Mouse (Mus musculus) midbrain, embryonic 12.5 days (tissue): ENCODE data around the gene Btbd7. TPM values are rescaled to one million over a fixed set of nuclear protein-coding genes. Genes with fewer than 3 reads are reported as not detected.

Experiments
- ATAC-seq: fragments of 200-750 bp; cut with Nextera tagmentation; 2 replicates; pipeline ENCODE4 v1.8.0; 2017; ENCODE audit warnings: low read depth, moderate TSS enrichment, moderate library complexity; ENCODE audit not compliant: low FRiP score
- H3K27ac ChIP-seq: fragments of 300-500 bp; sonication (generic); replicated peaks from 2 replicates; pipeline ENCODE4 v1.5.1; 2016; ENCODE audit warnings: mild to moderate bottlenecking
- H3K27me3 ChIP-seq: fragments of 300-500 bp; sonication (generic); 2 replicates; pipeline ENCODE4 v1.6.1; 2016; ENCODE audit warnings: mild to moderate bottlenecking
- H3K36me3 ChIP-seq: fragments of 300-500 bp; sonication (generic); 2 replicates; pipeline ENCODE4 v1.6.1; 2016
- H3K4me1 ChIP-seq: fragments of 300-500 bp; sonication (generic); 2 replicates; pipeline ENCODE4 v1.6.1; 2016
- H3K4me2 ChIP-seq: fragments of 300-500 bp; sonication (generic); replicated peaks from 2 replicates; pipeline ENCODE4 v1.6.1; 2016; ENCODE audit warnings: mild to moderate bottlenecking, moderate library complexity
- H3K4me3 ChIP-seq: fragments of 300-500 bp; sonication (generic); 2 replicates; pipeline ENCODE4 v1.5.1; 2016; ENCODE audit warnings: mild to moderate bottlenecking
- H3K9ac ChIP-seq: fragments of 300-500 bp; sonication (generic); replicated peaks from 2 replicates; pipeline ENCODE4 v1.6.1; 2016; ENCODE audit warnings: mild to moderate bottlenecking, moderate library complexity
- H3K9me3 ChIP-seq: fragments of 300-500 bp; sonication (generic); 2 replicates; pipeline ENCODE4 v1.6.1; 2016; ENCODE audit warnings: mild to moderate bottlenecking
- WGBS: fragments of 180-500 bp; shearing (Covaris S2); methylation state at CpG from one replicate; pipeline ENCODE4 v1.1.7; 2016; 5-methylcytosine and 5-hydroxymethylcytosine counted together
- polyA plus RNA-seq: library from polyadenylated mRNA; unstranded; fragments of >200 nt; fragmentation: Nextera tagmentation; extraction: Ambion mirVana; gene quantifications from 2 replicates; pipeline ENCODE4 v1.2.1, GENCODE M21; 2016

Gene Btbd7
- polyA plus RNA-seq, 1 experiment from 2014 or later: 25.8 TPM

GRCm38 (mm10) chr12:102776035-102776434 is 102.2 kb downstream of the Btbd7 start:
- H3K4me1 ChIP-seq: no peaks in the 10 kb centered on the region
- no peak overlapping the region for H3K9ac ChIP-seq
- H3K27me3 ChIP-seq: no peaks in the 10 kb centered on the region
- no peak for ATAC-seq
- H3K36me3 ChIP-seq: peaks cover 64% of the 10 kb centered on the region
- no peak overlapping the region for H3K4me2 ChIP-seq
- no peak overlapping the region for H3K27ac ChIP-seq
- H3K4me3 ChIP-seq: no peak overlapping the region
- no peaks in the 10 kb centered on the region for H3K9me3 ChIP-seq
- 94% methylated on average over 14 of the region's 14 CpGs for whole genome bisulfite sequencing

DNA sequence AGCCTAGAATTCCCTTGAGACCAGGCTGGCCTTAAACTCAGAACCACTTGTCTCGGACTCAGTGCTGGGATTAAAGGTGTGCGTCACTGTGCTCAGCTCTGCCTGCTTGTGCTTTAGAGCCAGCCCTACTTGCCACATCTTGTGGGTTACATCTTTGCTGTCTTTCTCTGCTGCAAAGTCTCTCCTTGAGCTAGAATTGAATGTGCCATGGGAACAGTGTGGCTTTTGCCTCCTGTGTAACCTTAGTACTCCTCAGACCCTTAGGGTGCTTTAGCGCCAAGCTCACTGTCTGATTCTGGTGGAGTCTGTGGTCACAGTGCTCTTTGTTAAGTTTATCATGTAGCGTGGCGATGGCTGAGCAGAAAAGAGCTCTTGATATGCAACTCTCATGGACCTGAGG is 105.6 kb downstream of the Btbd7 start:
- Histone ChIP-seq H3K4me3 (no peak overlapping the region), H3K36me3 (peaks cover 91% of the 10 kb centered on the region), H3K9me3 (no peaks in the 10 kb centered on the region), H3K27ac (no peak overlapping the region), H3K4me1 (no peaks in the 10 kb centered on the region), H3K9ac (no peak overlapping the region), H3K4me2 (no peak overlapping the region), H3K27me3 (no peaks in the 10 kb centered on the region)
- ATAC-seq: no peak
- 97% methylated on average over 5 of the region's 5 CpGs for WGBS

DNA sequence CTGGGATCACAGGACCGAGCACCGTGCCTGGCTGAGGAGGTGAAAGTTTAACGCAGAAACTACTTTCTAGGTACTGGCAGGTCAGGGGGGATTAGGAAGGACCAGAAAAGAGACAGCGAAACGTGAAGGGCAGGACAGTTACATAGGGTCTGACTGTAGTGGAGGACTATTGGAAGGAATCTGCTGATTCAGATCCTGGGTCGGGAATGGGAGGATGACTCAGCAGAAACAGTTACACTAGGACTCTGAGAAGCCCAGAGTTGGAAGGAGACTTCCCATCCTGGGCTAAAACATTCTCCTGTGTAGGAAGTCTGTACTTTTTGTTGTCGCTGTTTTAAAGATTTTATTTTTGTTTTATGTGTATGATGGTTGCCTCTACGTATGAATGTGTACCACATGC is 106.7 kb downstream of the Btbd7 start:
- no peaks in the 10 kb centered on the region for H3K4me1 ChIP-seq
- peaks cover 89% of the 10 kb centered on the region for H3K36me3 ChIP-seq
- H3K27ac ChIP-seq: no peak overlapping the region
- no peak overlapping the region for H3K4me3 ChIP-seq
- no peaks in the 10 kb centered on the region for H3K27me3 ChIP-seq
- H3K9me3 ChIP-seq: no peaks in the 10 kb centered on the region
- no peak for ATAC-seq
- 98% methylated on average over 8 of the region's 8 CpGs for WGBS
- no peak overlapping the region for H3K9ac ChIP-seq
- H3K4me2 ChIP-seq: no peak overlapping the region

- Histone ChIP-seq H3K4me1 (no peaks in the 10 kb centered on the region), H3K36me3 (peaks cover 87% of the 10 kb centered on the region), H3K9me3 (no peaks in the 10 kb centered on the region), H3K4me2 (no peak overlapping the region), H3K4me3 (no peak overlapping the region), H3K27ac (no peak overlapping the region), H3K27me3 (no peaks in the 10 kb centered on the region), H3K9ac (no peak overlapping the region)
- ATAC-seq: no peak
- WGBS: 91% methylated on average over 4 of the region's 4 CpGs
These were observed 109.3 kb downstream of the Btbd7 start for GRCm38 (mm10) chr12:102769000-102769399.

DNA sequence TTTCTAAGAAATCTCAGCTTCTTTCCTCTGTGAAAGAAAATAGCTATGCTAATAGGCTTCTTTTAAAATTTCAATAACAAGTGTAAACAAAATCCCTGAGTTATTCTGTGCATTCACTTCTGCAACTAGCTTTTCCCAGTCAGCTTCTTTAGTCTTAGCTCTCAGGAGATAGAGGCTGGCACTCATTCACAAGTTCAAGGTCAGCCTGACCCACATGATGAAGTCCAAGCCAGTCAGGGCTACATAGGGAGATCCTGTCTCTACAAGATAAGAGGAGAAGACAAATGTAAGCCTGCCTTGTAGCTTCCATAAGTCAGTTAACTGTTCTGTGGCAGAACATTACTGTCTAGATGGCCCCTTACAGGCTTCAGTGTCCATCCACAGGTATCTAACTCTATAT is 114.6 kb downstream of the Btbd7 start:
- Histone ChIP-seq H3K27ac (no peak overlapping the region), H3K9ac (no peak overlapping the region), H3K4me1 (peaks cover 11% of the 10 kb centered on the region), H3K36me3 (peaks cover 49% of the 10 kb centered on the region), H3K27me3 (no peaks in the 10 kb centered on the region), H3K4me2 (no peak overlapping the region), H3K9me3 (no peaks in the 10 kb centered on the region), H3K4me3 (no peak overlapping the region)
- ATAC-seq: no peak

GRCm38 (mm10) chr12:102761668-102762067 is 116.6 kb downstream of the Btbd7 start:
- peaks cover 18% of the 10 kb centered on the region for H3K4me1 ChIP-seq
- H3K27ac ChIP-seq: no peak overlapping the region
- no peak for ATAC-seq
- H3K9me3 ChIP-seq: no peaks in the 10 kb centered on the region
- H3K4me3 ChIP-seq: no peak overlapping the region
- H3K36me3 ChIP-seq: peaks cover 33% of the 10 kb centered on the region
- WGBS: 93% methylated on average over 3 of the region's 3 CpGs
- H3K27me3 ChIP-seq: no peaks in the 10 kb centered on the region
- H3K9ac ChIP-seq: no peak overlapping the region
- no peak overlapping the region for H3K4me2 ChIP-seq

DNA sequence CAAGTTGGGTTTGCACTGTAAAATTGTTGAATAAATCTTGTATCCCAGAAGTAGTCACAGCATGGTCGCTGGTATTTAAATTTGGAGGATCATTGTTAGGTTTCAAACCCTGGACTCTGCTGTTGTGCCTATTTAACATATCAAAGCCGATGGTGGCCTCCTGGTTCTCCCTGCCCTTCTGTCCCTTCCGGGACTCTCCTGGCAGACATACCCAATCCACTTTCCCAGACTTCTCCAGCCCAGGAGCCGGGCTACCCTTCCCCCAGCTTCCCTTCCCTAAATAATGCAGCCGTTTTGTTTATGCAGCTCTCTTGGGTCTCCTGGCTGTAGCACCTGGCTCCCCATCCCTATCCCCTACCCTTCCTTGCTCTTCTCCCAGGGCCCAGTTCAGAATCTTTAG is 119.3 kb downstream of the Btbd7 start:
- Histone ChIP-seq H3K9ac (peak overlapping the region; percentile 80), H3K36me3 (peaks cover 18% of the 10 kb centered on the region), H3K27ac (no peak overlapping the region), H3K4me1 (peaks cover 24% of the 10 kb centered on the region), H3K9me3 (no peaks in the 10 kb centered on the region), H3K4me3 (peak overlapping the region; percentile 86), H3K4me2 (peak overlapping the region; percentile 94), H3K27me3 (no peaks in the 10 kb centered on the region)
- WGBS: 2% methylated on average over 5 of the region's 5 CpGs
- no peak for ATAC-seq

DNA sequence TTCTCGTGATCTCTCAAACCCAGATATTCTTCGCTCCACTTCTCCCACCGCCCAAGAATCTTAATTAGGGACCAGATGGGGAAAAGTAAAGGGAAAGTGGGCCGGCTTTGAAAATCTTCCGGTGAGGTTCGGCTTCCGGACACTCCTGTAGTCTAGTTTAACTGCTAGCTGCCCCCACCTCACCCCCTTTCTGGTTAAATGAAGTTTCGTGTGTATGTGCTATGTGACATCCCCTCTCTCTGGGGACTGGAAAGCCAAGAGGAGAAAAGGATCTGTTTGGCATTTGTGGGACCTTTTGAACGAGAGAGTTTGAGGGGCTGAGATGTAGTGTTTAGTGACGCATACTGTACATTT is 119.9 kb downstream of the Btbd7 start, which contains the start of gene Gm20604:
Gene Gm20604 (minus strand): TSS at position 270 of the 354 bp plus-strand sequence.
- H3K9ac ChIP-seq: peak within 1 kb of the TSS; percentile 80
- peak within 1 kb of the TSS; percentile 91 for H3K27ac ChIP-seq
- whole genome bisulfite sequencing: under 1% methylated on average over 10 of the region's 10 CpGs
- H3K27me3 ChIP-seq: no peaks in the 10 kb centered on the region
- peaks cover 24% of the 10 kb centered on the region for H3K4me1 ChIP-seq
- peaks cover 17% of the 10 kb centered on the region for H3K36me3 ChIP-seq
- H3K9me3 ChIP-seq: no peaks in the 10 kb centered on the region
- peak within 1 kb of the TSS; percentile 94 for H3K4me2 ChIP-seq
- no peak for ATAC-seq
- peak within 1 kb of the TSS; percentile 86 for H3K4me3 ChIP-seq

DNA sequence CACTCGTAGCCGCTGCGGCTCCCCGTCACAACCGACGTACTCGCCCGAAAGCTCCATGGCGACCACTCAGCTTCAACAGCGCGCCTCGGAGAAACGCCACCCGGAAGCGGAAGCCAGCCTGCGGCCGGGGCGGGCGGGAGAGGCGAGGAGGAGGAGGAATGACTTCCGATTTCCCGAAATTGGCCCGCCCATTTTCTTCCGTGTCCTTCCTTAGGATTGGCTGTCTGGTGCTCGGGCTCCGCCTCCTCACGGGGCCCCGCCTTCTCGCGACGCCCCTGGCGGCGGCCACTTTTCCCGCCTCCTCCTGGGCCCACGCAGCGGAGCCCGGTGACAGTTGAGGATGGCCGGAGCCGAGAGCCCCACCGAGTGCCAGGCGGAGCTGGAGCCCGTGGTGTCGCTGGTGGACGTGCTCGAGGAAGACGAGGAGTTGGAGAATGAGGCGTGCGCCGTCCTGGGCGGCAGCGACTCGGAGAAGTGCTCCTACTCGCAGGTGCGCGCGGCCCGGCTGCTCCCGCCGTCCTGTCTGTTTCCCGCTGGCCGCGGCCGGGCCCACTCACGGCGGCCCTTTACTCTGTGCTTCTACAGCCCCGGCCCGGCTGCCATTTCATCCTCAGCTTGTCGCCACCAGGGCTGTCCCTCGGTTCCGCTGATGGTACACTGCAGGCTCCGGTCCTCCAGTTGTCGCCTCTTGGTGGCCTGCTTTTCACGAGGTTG is 120.4 kb downstream of the Btbd7 start, which contains the start of the genes Gm28051, Gon7 and Ubr7:
Gene Gm28051 (minus strand): TSS at position 77 of the 714 bp plus-strand sequence.
Gene Gon7 (minus strand): TSS at position 115 of the 714 bp plus-strand sequence.
Gene Ubr7 (plus strand): TSS at position 279 of the 714 bp plus-strand sequence.
- Histone ChIP-seq H3K4me2 (peak within 1 kb of the TSS; percentile 94), H3K36me3 (peaks cover 16% of the 10 kb centered on the region), H3K27me3 (no peaks in the 10 kb centered on the region), H3K27ac (peak within 1 kb of the TSS; percentile 91), H3K9me3 (no peaks in the 10 kb centered on the region), H3K4me3 (peak within 1 kb of the TSS; percentile 86), H3K9ac (peak within 1 kb of the TSS; percentile 80), H3K4me1 (peaks cover 24% of the 10 kb centered on the region)
- ATAC-seq: peak; percentile 96
- WGBS: under 1% methylated on average over 72 of the region's 73 CpGs

DNA sequence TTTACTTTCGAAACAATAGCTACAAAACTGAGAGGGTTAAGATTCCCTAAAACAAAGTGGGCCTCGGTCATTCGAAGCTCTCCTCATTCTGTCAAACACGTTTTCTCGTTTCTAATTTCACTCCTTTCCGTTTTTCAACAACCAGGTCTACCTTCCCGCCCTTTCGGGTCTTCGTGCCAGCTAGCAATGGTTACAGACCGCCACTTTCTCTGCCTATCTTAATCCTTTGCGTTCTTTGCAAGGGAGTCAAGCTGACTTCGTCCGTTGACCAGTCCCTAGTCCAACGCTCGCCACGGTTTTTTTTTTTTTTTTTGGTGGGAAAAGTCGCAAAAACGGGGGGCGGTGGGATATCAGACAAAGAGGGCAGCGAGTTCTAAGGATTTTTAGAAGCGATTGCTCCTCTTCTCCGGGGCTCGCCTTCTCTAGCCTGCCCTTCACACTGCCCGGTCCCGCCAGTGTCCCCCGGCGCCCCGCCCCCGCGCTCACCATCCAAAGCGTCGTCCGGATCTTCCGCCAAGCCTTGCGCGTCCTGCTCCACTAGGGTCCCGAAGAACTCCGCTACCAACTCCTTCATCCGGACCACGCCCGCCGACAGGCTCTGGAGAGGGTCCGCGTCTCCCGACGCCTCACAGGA is 121.1 kb downstream of the Btbd7 start:
- Histone ChIP-seq H3K36me3 (peaks cover 9% of the 10 kb centered on the region), H3K4me2 (peak overlapping the region; percentile 73), H3K27me3 (no peaks in the 10 kb centered on the region), H3K4me1 (peaks cover 24% of the 10 kb centered on the region), H3K27ac (peak overlapping the region; percentile 91), H3K4me3 (peak overlapping the region; percentile 86), H3K9ac (peak overlapping the region; percentile 71), H3K9me3 (no peaks in the 10 kb centered on the region)
- WGBS: 2% methylated on average over 46 of the region's 46 CpGs
- peak; percentile 86 for ATAC-seq

DNA sequence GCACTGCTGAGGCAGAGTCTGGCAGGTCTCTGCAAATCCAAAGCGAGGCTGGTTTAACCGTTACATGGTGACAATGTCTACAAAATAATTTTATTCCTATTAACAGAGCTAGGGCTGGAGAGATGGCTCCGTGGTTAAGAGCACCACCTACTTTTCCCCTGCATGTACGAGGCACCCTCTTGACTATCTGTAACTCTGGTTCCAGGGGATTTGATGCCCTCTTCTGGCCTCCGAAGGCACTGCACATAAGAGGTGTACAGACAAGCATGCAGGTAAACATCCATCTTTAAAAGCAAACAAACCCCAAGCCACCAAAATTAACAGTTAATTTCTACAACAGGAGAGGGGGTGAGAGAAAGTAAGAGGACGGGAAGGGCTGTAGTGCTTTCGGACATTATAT is 122.0 kb downstream of the Btbd7 start:
- Histone ChIP-seq H3K27ac (no peak overlapping the region), H3K27me3 (no peaks in the 10 kb centered on the region), H3K9me3 (no peaks in the 10 kb centered on the region), H3K4me2 (peak overlapping the region; percentile 73), H3K4me3 (peak overlapping the region; percentile 86), H3K36me3 (peaks cover 9% of the 10 kb centered on the region), H3K4me1 (peaks cover 24% of the 10 kb centered on the region), H3K9ac (0 out of 2 replicates have a peak overlapping the region, but pooled peaks have one; percentile 71)
- 90% methylated on average over 7 of the region's 7 CpGs for WGBS
- no peak for ATAC-seq

DNA sequence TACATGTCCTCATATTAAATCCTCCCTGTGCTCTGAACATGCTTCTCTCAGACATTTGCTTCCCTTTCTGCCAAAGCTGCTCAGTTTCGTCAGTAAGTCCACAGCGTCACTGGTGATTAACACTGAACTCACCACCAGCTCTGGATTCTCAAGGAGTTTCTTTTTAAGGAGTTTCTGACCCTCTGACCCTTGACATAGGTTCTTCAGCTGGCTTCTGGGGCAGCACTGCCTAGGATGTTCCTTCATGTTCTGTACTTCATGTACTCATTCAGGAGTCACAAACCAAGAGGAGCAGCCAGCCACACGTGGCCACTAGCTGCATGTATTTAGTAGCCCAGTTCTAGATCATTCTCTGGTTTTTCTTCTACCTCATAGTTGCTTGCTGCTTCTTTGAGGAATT is 130.0 kb downstream of the Btbd7 start:
- Histone ChIP-seq H3K36me3 (peaks cover 12% of the 10 kb centered on the region; the same call in 1 of the 2 replicates), H3K27me3 (no peaks in the 10 kb centered on the region), H3K4me1 (peaks cover 13% of the 10 kb centered on the region), H3K4me3 (no peak overlapping the region), H3K27ac (no peak overlapping the region), H3K9ac (no peak overlapping the region), H3K9me3 (no peaks in the 10 kb centered on the region), H3K4me2 (no peak overlapping the region)
- ATAC-seq: no peak
- WGBS: 89% methylated on average over 3 of the region's 3 CpGs
